Mouse (Mus musculus) spleen, postnatal 0 days (tissue): ENCODE measurements around the gene Btbd35f6. TPM values are rescaled to one million over a fixed set of nuclear protein-coding genes. Genes with fewer than 3 reads are reported as not detected.

Source experiments
- polyA plus RNA-seq: library from polyadenylated mRNA; unstranded; fragments of >200 nt; fragmentation: Nextera tagmentation; extraction: Ambion mirVana; gene quantifications from 2 replicates; pipeline ENCODE4 v1.2.1, GENCODE M21; 2015

The Btbd35f6 gene
- polyA plus RNA-seq, result not detected in 2 replicates

DNA sequence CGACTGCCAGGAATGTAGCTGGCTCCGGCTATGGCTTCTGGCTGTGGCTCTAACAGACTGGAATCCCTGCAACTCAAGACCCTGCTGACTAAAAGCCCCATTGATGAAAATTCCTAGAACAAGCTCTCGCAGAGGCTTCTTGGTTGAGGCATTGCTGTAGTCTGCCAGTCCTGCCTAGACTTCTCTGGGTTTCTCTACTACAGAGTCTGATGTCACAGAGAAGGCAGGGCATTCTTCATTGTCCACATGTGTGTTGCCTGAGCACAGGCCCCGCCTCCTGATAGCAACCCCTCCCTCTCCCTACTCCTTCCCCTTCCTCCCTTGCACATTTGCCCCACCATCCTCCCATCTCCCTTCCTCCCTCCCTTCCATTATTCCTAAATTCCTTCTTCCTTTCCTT is at the start of gene Btbd35f6:
Gene Btbd35f6 (minus strand): TSS at position 101 of the 400 bp plus-strand sequence.

DNA sequence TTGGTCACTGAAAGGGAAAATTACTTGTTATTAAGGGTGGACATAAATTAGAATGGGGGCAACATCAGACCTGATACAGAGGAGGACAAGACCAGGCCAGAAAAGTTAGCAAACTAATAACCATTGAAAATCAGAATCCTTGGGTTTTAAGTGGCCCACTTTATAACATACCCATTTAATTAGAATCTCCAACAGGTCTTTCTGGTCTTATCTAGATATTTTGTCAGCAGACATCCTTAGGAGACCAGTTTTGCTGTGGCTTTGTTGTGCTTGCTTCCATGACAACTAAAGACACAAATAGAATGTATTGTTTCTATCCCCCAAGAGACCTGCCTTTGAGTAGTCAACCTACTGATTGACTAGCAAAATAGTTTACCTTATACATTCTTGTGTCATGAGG is 30.4 kb upstream of the Btbd35f6 start, which contains the start of gene Gm21870:
Gene Gm21870 (minus strand): TSS at position 101 of the 400 bp plus-strand sequence.

Other genes starting within 250 kb of the Btbd35f6 start
- gene Gm21870, start 30.3 kb upstream of the Btbd35f6 start, polyA plus RNA-seq, result not detected in 2 replicates
- gene Btbd35f9, start 205.0 kb upstream of the Btbd35f6 start, polyA plus RNA-seq, result not detected in 2 replicates